Mouse (Mus musculus) erythroblast, embryonic 14.5 days (primary cell): Measurements from ENCODE around the gene Hivep3. TPM values are rescaled to one million over a fixed set of nuclear protein-coding genes. Genes with fewer than 3 reads are reported as not detected.

Experiments used
- H3K27me3 ChIP-seq: 2 replicates; pipeline ENCODE4 v1.6.1; 2012; ENCODE audit warnings: inconsistent platforms; ENCODE audit not compliant: control insufficient read depth
- H3K36me3 ChIP-seq: 2 replicates; pipeline ENCODE4 v1.6.1; 2012; ENCODE audit warnings: mild to moderate bottlenecking, inconsistent platforms; ENCODE audit not compliant: control insufficient read depth
- H3K4me1 ChIP-seq: 2 replicates; pipeline ENCODE4 v1.6.1; 2012; ENCODE audit warnings: inconsistent platforms; ENCODE audit not compliant: control insufficient read depth
- H3K4me3 ChIP-seq: replicated peaks from 2 replicates; pipeline ENCODE3; 2012; ENCODE audit warnings: moderate library complexity, mild to moderate bottlenecking, inconsistent platforms
- H3K9me3 ChIP-seq: 2 replicates; pipeline ENCODE4 v1.6.1; 2012; ENCODE audit warnings: low read length, inconsistent platforms, mixed read lengths; ENCODE audit not compliant: control insufficient read depth
- GATA1 ChIP-seq: IDR thresholded peaks from 2 replicates; pipeline ENCODE4 v1.6.1; 2012; ENCODE audit warnings: low read length, inconsistent platforms, mixed read lengths
- TAL1 ChIP-seq: IDR thresholded peaks from 3 replicates; pipeline ENCODE4 v1.6.1; 2012; ENCODE audit warnings: low read length, inconsistent platforms, mixed read lengths
- polyA plus RNA-seq: library from polyadenylated mRNA; stranded (reverse); fragments of >175 nt; gene quantifications from 2 replicates; pipeline ENCODE4 v1.2.3, GENCODE M21; 2012

The Hivep3 gene
- polyA plus RNA-seq, 1 experiment: 0.01 TPM

- TF ChIP-seq GATA1: no peak
- TF ChIP-seq TAL1: no peak
- H3K4me1 ChIP-seq: no peaks in the 10 kb centered on the region
- no peak overlapping the region for H3K4me3 ChIP-seq
- no peaks in the 10 kb centered on the region for H3K36me3 ChIP-seq
- H3K9me3 ChIP-seq: no peaks in the 10 kb centered on the region
- no peaks in the 10 kb centered on the region for H3K27me3 ChIP-seq
Measured at GRCm38 (mm10) chr4:119807359-119807758, 73.8 kb downstream of the Hivep3 start.

- H3K27me3 ChIP-seq: peaks cover 9% of the 10 kb centered on the region
- no peak for TF ChIP-seq GATA1
- no peak for TF ChIP-seq TAL1
- H3K9me3 ChIP-seq: peaks cover 6% of the 10 kb centered on the region; the same call in 1 of the 2 replicates
- no peaks in the 10 kb centered on the region for H3K4me1 ChIP-seq
- H3K36me3 ChIP-seq: no peaks in the 10 kb centered on the region
- H3K4me3 ChIP-seq: no peak overlapping the region
Measured at GRCm38 (mm10) chr4:119809245-119809644, 75.7 kb downstream of the Hivep3 start.

- TF ChIP-seq TAL1 (no peak), GATA1 (no peak)
Measured at GRCm38 (mm10) chr4:119812775-119813174, 79.2 kb downstream of the Hivep3 start.

GRCm38 (mm10) chr4:119813500-119814184, 80.1 kb downstream of the Hivep3 start:
- Histone ChIP-seq H3K4me1 (no peaks in the 10 kb centered on the region), H3K36me3 (no peaks in the 10 kb centered on the region), H3K4me3 (no peak overlapping the region), H3K9me3 (peaks cover 6% of the 10 kb centered on the region; the same call in 1 of the 2 replicates), H3K27me3 (peaks cover 25% of the 10 kb centered on the region)
- TF ChIP-seq TAL1 (no peak), GATA1 (no peak)

More at GRCm38 (mm10) chr4:119812775-119813174, 79.2 kb downstream of the Hivep3 start:
- Histone ChIP-seq H3K27me3 (peaks cover 25% of the 10 kb centered on the region), H3K4me1 (no peaks in the 10 kb centered on the region), H3K4me3 (no peak overlapping the region), H3K9me3 (peaks cover 6% of the 10 kb centered on the region; the same call in 1 of the 2 replicates), H3K36me3 (no peaks in the 10 kb centered on the region)

GRCm38 (mm10) chr4:119814185-119815132, 80.9 kb downstream of the Hivep3 start:
- H3K4me3 ChIP-seq: peak overlapping the region; percentile 41
- H3K27me3 ChIP-seq: peaks cover 25% of the 10 kb centered on the region

GRCm38 (mm10) chr4:119815133-119815792, 81.7 kb downstream of the Hivep3 start:
- no peaks in the 10 kb centered on the region for H3K4me1 ChIP-seq
- H3K36me3 ChIP-seq: no peaks in the 10 kb centered on the region
- H3K9me3 ChIP-seq: peaks cover 6% of the 10 kb centered on the region; the same call in 1 of the 2 replicates
- TF ChIP-seq TAL1 (no peak), GATA1 (no peak)
- H3K27me3 ChIP-seq: peaks cover 25% of the 10 kb centered on the region
- H3K4me3 ChIP-seq: no peak overlapping the region

More at GRCm38 (mm10) chr4:119814185-119815132, 80.9 kb downstream of the Hivep3 start:
- H3K9me3 ChIP-seq: peaks cover 6% of the 10 kb centered on the region; the same call in 1 of the 2 replicates
- H3K4me1 ChIP-seq: no peaks in the 10 kb centered on the region
- no peak for TF ChIP-seq GATA1
- no peak for TF ChIP-seq TAL1
- H3K36me3 ChIP-seq: no peaks in the 10 kb centered on the region

GRCm38 (mm10) chr4:119815793-119816161, 82.2 kb downstream of the Hivep3 start:
- no peaks in the 10 kb centered on the region for H3K4me1 ChIP-seq
- H3K27me3 ChIP-seq: peaks cover 25% of the 10 kb centered on the region
- no peak for TF ChIP-seq GATA1
- TF ChIP-seq TAL1: no peak

GRCm38 (mm10) chr4:119816620-119817356, 83.2 kb downstream of the Hivep3 start:
- no peaks in the 10 kb centered on the region for H3K4me1 ChIP-seq
- H3K27me3 ChIP-seq: peaks cover 25% of the 10 kb centered on the region
- peaks cover 6% of the 10 kb centered on the region; the same call in 1 of the 2 replicates for H3K9me3 ChIP-seq
- H3K36me3 ChIP-seq: no peaks in the 10 kb centered on the region
- TF ChIP-seq TAL1: no peak
- H3K4me3 ChIP-seq: no peak overlapping the region

More at GRCm38 (mm10) chr4:119815793-119816161, 82.2 kb downstream of the Hivep3 start:
- peaks cover 6% of the 10 kb centered on the region; the same call in 1 of the 2 replicates for H3K9me3 ChIP-seq
- no peak overlapping the region for H3K4me3 ChIP-seq
- H3K36me3 ChIP-seq: no peaks in the 10 kb centered on the region
